Mouse (Mus musculus) frontal cortex, adult (tissue): ENCODE results near the gene Tuba1b.

Source experiments
- ATAC-seq: cut with Nextera tagmentation; 2 replicates; pipeline ENCODE4 v1.9.2; 2017; ENCODE audit warnings: mild to moderate bottlenecking, moderate library complexity, mixed read lengths; ENCODE audit not compliant: low TSS enrichment

Tuba1b gene

GRCm38 (mm10) chr15:98891907-98892606 lies 42.3 kb downstream of the Tuba1b start:
- ATAC-seq, result peak; percentile 95

DNA sequence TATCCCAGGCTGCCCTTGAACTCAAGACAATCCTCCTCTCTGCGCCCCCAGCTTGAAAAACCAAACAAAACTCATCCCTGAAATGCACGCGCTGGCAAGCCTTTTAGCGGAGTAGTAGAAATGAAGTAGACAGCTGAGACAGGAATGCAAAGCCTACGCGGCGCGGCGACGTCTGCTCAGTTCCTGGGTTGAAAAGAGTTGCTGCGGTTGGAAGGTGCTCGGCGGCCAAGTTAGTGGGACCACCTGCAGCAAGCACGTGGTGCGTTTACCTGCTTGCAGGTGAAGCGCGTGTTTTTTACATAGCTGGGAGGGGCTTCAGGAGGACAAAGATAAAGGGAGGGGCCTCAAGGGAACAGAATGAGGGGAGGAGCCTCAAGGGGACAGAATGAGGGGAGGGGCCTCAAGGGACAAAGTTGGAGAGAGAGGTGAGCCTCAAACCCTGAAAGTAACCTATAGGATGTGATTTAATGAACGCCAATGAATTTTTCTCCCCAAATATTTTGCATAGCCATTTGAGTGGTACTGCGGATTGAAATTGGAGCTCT lies 43.1 kb downstream of the Tuba1b start:
- no peak for ATAC-seq

DNA sequence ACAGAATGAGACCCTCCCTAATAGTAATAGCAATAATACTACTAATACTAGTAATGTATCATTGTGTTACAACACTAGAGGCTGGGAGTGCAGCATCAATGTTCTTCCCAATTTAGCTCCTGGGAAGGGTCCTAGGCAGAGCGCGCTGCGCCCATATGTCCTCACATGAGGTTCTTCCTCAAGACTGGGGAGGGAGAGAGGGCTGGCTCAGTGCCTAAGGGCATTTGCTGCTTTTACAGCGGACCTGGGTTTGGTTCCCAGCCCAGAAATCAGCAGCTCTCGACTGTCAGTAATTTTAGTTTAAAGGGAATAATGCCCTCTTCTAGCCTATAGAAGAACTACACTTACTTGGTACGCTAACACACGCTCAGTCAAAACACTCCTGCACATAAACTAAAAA lies 46.8 kb downstream of the Tuba1b start:
- ATAC-seq, result no peak

DNA sequence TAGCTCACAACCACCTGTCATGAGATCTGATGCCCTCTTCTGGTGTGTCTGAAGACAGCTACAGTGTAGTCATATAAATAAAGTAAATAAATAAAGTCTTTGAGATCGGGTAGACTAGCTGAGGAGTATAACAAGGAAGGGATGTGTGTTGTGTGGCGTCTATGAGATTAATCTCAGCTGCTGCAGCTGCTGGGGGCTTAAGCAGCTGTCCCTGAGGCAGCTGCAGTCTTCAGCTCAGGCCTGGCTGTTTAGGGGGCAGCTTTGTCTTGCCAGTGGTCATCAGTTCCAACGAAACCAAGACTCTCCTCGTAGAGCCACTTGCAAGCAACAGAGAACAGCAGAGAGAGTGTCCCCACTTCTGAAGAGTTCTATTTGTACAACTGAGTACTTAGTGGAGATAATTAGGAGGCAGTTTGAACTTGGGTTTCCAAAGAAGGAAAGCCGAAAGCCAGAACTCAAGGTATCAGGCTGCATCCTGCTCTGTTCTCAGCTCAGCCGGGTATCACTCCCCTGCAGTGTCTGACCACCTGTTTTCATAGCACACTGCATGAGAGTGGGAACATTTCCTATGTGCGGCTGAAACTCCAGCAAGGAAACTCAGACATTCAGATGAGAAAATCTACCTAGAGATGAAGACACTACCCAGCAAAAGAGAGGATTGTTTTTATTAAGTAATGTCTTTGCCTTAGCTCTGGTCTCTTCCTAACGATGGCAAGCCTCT lies 47.5 kb downstream of the Tuba1b start:
- ATAC-seq, result no peak

DNA sequence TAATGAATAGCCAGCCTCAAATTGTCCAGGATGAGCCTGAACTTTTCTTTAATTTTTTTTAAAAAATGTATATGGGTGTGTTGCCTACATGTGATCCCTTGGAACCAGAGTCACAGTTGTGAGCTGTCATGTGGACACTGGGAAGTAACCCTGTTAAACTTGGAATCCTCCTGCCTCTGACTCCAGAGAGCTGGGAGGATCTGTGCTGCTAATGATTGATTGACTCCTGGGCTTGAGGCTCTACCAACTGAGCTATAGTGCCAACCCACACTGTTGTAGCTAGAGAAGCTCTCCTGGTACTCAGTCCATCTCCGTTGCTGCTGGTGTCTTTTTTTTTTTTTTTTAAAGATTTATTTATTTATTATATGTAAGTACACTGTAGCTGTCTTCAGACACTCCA lies 50.3 kb downstream of the Tuba1b start:
- ATAC-seq, result no peak

- ATAC-seq, result no peak
These were observed 50.7 kb downstream of the Tuba1b start for GRCm38 (mm10) chr15:98883661-98884060.

DNA sequence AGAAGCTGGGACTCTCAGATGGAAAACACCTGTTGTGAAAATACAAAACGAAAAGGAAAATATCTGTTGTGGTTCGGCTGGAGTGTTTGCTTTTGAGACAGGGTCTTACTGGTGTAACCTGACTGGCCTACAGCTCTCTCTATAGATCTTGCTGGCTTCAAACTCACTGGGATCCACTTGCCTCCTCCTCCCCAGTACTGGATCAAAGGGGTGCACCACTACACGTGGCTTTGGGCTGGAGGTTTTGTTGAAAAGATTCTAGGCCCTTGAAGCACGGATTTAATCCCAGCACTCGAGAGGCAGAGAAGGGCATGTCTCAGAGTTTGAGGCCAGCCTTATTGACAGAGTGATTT lies 52.7 kb downstream of the Tuba1b start:
- peak; percentile 13; the same call in 1 of the 2 replicates for ATAC-seq
